Mouse (Mus musculus) ES-Bruce4 (cell line): ENCODE measurements around the gene Adipoq.

Source experiments
- CTCF ChIP-seq: IDR thresholded peaks from one replicate; pipeline ENCODE4 v1.8.1; 2011; ENCODE audit warnings: low read depth, low read length
- EP300 ChIP-seq: IDR thresholded peaks from 2 replicates; pipeline ENCODE4 v1.6.1; 2011; ENCODE audit warnings: low read depth, low read length; ENCODE audit not compliant: insufficient read depth
- POLR2A ChIP-seq: IDR thresholded peaks from one replicate; pipeline ENCODE4 v1.8.1; 2011; ENCODE audit warnings: low read length; ENCODE audit not compliant: insufficient read depth

- TF ChIP-seq CTCF (no peak), EP300 (no peak), POLR2A (no peak)
These were observed 12.6 kb downstream of the Adipoq start for GRCm38 (mm10) chr16:23158957-23159356.
